Mouse (Mus musculus) liver, postnatal 0 days (tissue): ENCODE measurements around the gene Slc24a4. TPM values are rescaled to one million over a fixed set of nuclear protein-coding genes. Genes with fewer than 3 reads are reported as not detected.

ENCODE experiments used
- ATAC-seq: fragments of 200-750 bp; cut with Nextera tagmentation; 2 replicates; pipeline ENCODE4 v1.8.0; 2017; ENCODE audit warnings: mild to moderate bottlenecking, moderate library complexity
- DNase-seq: peaks from one replicate; pipeline ENCODE4 v3.0.0-alpha.2; 2016
- H3K27ac ChIP-seq: fragments of 300-500 bp; sonication (generic); 2 replicates; pipeline ENCODE4 v1.5.1; 2014; ENCODE audit warnings: antibody characterized with exemption, moderate library complexity, mild to moderate bottlenecking, low read depth
- H3K27me3 ChIP-seq: fragments of 300-500 bp; sonication (generic); 2 replicates; pipeline ENCODE4 v1.6.1; 2014; ENCODE audit warnings: low read length, control low read depth, mixed read lengths; ENCODE audit not compliant: insufficient read depth
- H3K36me3 ChIP-seq: fragments of 300-500 bp; sonication (generic); replicated peaks from 2 replicates; pipeline ENCODE4 v1.6.1; 2014; ENCODE audit warnings: mild to moderate bottlenecking, control low read depth, low read length, moderate library complexity, mixed read lengths; ENCODE audit not compliant: insufficient read depth
- H3K4me1 ChIP-seq: fragments of 300-500 bp; sonication (generic); 2 replicates; pipeline ENCODE4 v1.6.1; 2014; ENCODE audit warnings: antibody characterized with exemption, mild to moderate bottlenecking, control low read depth; ENCODE audit not compliant: insufficient read depth
- H3K4me2 ChIP-seq: fragments of 300-500 bp; sonication (generic); 2 replicates; pipeline ENCODE4 v1.6.1; 2014; ENCODE audit warnings: low read depth, mild to moderate bottlenecking, low read length, moderate library complexity, mixed read lengths
- H3K4me3 ChIP-seq: fragments of 300-500 bp; sonication (generic); 2 replicates; pipeline ENCODE4 v1.5.1; 2014; ENCODE audit warnings: low read depth, low read length
- H3K9ac ChIP-seq: fragments of 300-500 bp; sonication (generic); replicated peaks from 2 replicates; pipeline ENCODE4 v1.6.1; 2014; ENCODE audit warnings: mild to moderate bottlenecking, moderate library complexity
- H3K9me3 ChIP-seq: fragments of 300-500 bp; sonication (generic); 2 replicates; pipeline ENCODE4 v1.6.1; 2016; ENCODE audit warnings: mild to moderate bottlenecking, control low read depth, low read length, mixed read lengths
- CTCF ChIP-seq: sonication (generic); IDR thresholded peaks from 2 replicates; pipeline ENCODE4 v1.5.1; 2016; ENCODE audit warnings: antibody characterized with exemption, low read depth
- EP300 ChIP-seq: IDR thresholded peaks from 2 replicates; pipeline ENCODE4 v1.6.1; 2016; ENCODE audit warnings: antibody characterized with exemption, low read depth, mild to moderate bottlenecking
- WGBS: fragments of 180-500 bp; shearing (Covaris S2); extraction: QIAGEN DNeasy Blood & Tissue Kit; methylation state at CpG from one replicate; pipeline ENCODE4 v1.1.7; 2014; ENCODE audit not compliant: insufficient replicate concordance; 5-methylcytosine and 5-hydroxymethylcytosine counted together
- polyA plus RNA-seq: library from polyadenylated mRNA; unstranded; fragments of >200 nt; fragmentation: Nextera tagmentation; extraction: Ambion mirVana; gene quantifications from 2 replicates; pipeline ENCODE4 v1.2.1, GENCODE M21; 2015

Slc24a4 gene
- polyA plus RNA-seq, 1 experiment from 2014 or later, result 0.08 TPM

GRCm38 (mm10) chr12:102172746-102173145 is 44.2 kb downstream of the Slc24a4 start:
- no peaks in the 10 kb centered on the region for H3K9me3 ChIP-seq
- no peak overlapping the region for H3K27ac ChIP-seq
- H3K4me1 ChIP-seq, result no peaks in the 10 kb centered on the region
- no peak overlapping the region for H3K4me3 ChIP-seq
- no peaks in the 10 kb centered on the region for H3K36me3 ChIP-seq
- TF ChIP-seq CTCF (no peak), EP300 (no peak)
- no peaks in the 10 kb centered on the region for H3K27me3 ChIP-seq
- no peak for ATAC-seq
- no peak for DNase-seq
- H3K9ac ChIP-seq, result no peak overlapping the region
- no peak overlapping the region for H3K4me2 ChIP-seq
- 68% methylated on average over 11 of the region's 11 CpGs for WGBS

- Histone ChIP-seq H3K4me3 (no peak overlapping the region), H3K27ac (no peak overlapping the region), H3K4me2 (no peak overlapping the region), H3K36me3 (no peaks in the 10 kb centered on the region), H3K9ac (no peak overlapping the region), H3K4me1 (no peaks in the 10 kb centered on the region), H3K9me3 (no peaks in the 10 kb centered on the region), H3K27me3 (no peaks in the 10 kb centered on the region)
- no peak for ATAC-seq
- 71% methylated on average over 5 of the region's 5 CpGs for WGBS
- DNase-seq, result no peak
- peak; percentile 42 for TF ChIP-seq CTCF
- TF ChIP-seq EP300, result no peak
These were observed 44.8 kb downstream of the Slc24a4 start for GRCm38 (mm10) chr12:102173345-102173744.

- no peak overlapping the region for H3K9ac ChIP-seq
- H3K9me3 ChIP-seq, result no peaks in the 10 kb centered on the region
- no peaks in the 10 kb centered on the region for H3K27me3 ChIP-seq
- no peak overlapping the region for H3K4me2 ChIP-seq
- H3K27ac ChIP-seq, result no peak overlapping the region
- no peak overlapping the region for H3K4me3 ChIP-seq
- ATAC-seq (no peak), DNase-seq (no peak)
- no peaks in the 10 kb centered on the region for H3K36me3 ChIP-seq
- H3K4me1 ChIP-seq, result no peaks in the 10 kb centered on the region
- no peak for TF ChIP-seq CTCF
- no peak for TF ChIP-seq EP300
- WGBS, result 76% methylated on average over 18 of the region's 18 CpGs
These were observed 52.0 kb downstream of the Slc24a4 start for GRCm38 (mm10) chr12:102180371-102181074.

GRCm38 (mm10) chr12:102181799-102182357 is 53.3 kb downstream of the Slc24a4 start:
- Histone ChIP-seq H3K4me2 (no peak overlapping the region), H3K27me3 (no peaks in the 10 kb centered on the region), H3K36me3 (no peaks in the 10 kb centered on the region), H3K9me3 (no peaks in the 10 kb centered on the region), H3K4me3 (no peak overlapping the region), H3K4me1 (no peaks in the 10 kb centered on the region), H3K9ac (no peak overlapping the region), H3K27ac (no peak overlapping the region)
- TF ChIP-seq EP300, result no peak
- peak; percentile 90 for TF ChIP-seq CTCF
- DNase-seq (peak; percentile 81), ATAC-seq (no peak)
- WGBS, result 35% methylated on average over 5 of the region's 5 CpGs

GRCm38 (mm10) chr12:102182621-102183020 is 54.1 kb downstream of the Slc24a4 start:
- Histone ChIP-seq H3K27ac (no peak overlapping the region), H3K4me2 (no peak overlapping the region), H3K4me1 (no peaks in the 10 kb centered on the region), H3K9me3 (no peaks in the 10 kb centered on the region), H3K27me3 (no peaks in the 10 kb centered on the region), H3K4me3 (no peak overlapping the region), H3K36me3 (no peaks in the 10 kb centered on the region), H3K9ac (no peak overlapping the region)
- DNase-seq, result no peak
- ATAC-seq, result no peak
- TF ChIP-seq CTCF (no peak), EP300 (no peak)
- WGBS, result 70% methylated on average over 6 of the region's 6 CpGs

GRCm38 (mm10) chr12:102183201-102183600 is 54.7 kb downstream of the Slc24a4 start:
- H3K27ac ChIP-seq, result no peak overlapping the region
- no peaks in the 10 kb centered on the region for H3K36me3 ChIP-seq
- H3K4me3 ChIP-seq, result no peak overlapping the region
- no peaks in the 10 kb centered on the region for H3K4me1 ChIP-seq
- ATAC-seq, result no peak
- H3K4me2 ChIP-seq, result no peak overlapping the region
- H3K9ac ChIP-seq, result no peak overlapping the region
- H3K9me3 ChIP-seq, result no peaks in the 10 kb centered on the region
- 67% methylated on average over 9 of the region's 9 CpGs for WGBS
- no peaks in the 10 kb centered on the region for H3K27me3 ChIP-seq
- TF ChIP-seq CTCF, result no peak
- no peak for TF ChIP-seq EP300
- DNase-seq, result no peak
